Mouse (Mus musculus): ENCODE measurements at regions not wholly inside any gene's neighbourhood (a gene's known extent, or its start where the extent isn't known, plus 50 kb on each side); places are given as distances from the start of the nearest gene placed in this dataset.

- 57% methylated on average over 6 of the region's 6 CpGs for WGBS
- no peak overlapping the region for H3K4me2 ChIP-seq (ENCODE audit: low read depth, low read length)
- no peaks in the 10 kb centered on the region for H3K4me1 ChIP-seq (replicated peaks; ENCODE audit: control insufficient read depth, insufficient read depth, low read length)
- no peaks in the 10 kb centered on the region for H3K36me3 ChIP-seq (ENCODE audit: control insufficient read depth, insufficient read depth, low read length)
- no peak overlapping the region for H3K9ac ChIP-seq (ENCODE audit: low read length)
- H3K4me3 ChIP-seq (ENCODE audit: low read length), result no peak overlapping the region
- H3K27me3 ChIP-seq (ENCODE audit: control insufficient read depth, insufficient read depth, low read depth, low read length), result no peaks in the 10 kb centered on the region
- H3K27ac ChIP-seq (ENCODE audit: low read length), result no peak overlapping the region
- ATAC-seq (ENCODE audit: low read depth), result no peak
- H3K9me3 ChIP-seq (ENCODE audit: control insufficient read depth, low read length), result no peaks in the 10 kb centered on the region
Observed at GRCm38 (mm10) chr14:105999801-106000200, 103.2 kb upstream of the Spry2 start.

- H3K4me3 ChIP-seq (ENCODE audit: low read length), result no peak overlapping the region
- H3K9ac ChIP-seq (ENCODE audit: low read length), result no peak overlapping the region
- no peaks in the 10 kb centered on the region for H3K27me3 ChIP-seq (ENCODE audit: control insufficient read depth, insufficient read depth, low read depth, low read length)
- no peaks in the 10 kb centered on the region for H3K36me3 ChIP-seq (ENCODE audit: control insufficient read depth, insufficient read depth, low read length)
- no peaks in the 10 kb centered on the region for H3K4me1 ChIP-seq (replicated peaks; ENCODE audit: control insufficient read depth, insufficient read depth, low read length)
- no peak for ATAC-seq (ENCODE audit: low read depth)
- no peak overlapping the region for H3K27ac ChIP-seq (ENCODE audit: low read length)
- H3K9me3 ChIP-seq (ENCODE audit: control insufficient read depth, low read length), result peaks cover 6% of the 10 kb centered on the region; the same call in 1 of the 2 replicates
- WGBS, result 77% methylated on average over 2 of the region's 2 CpGs
- no peak overlapping the region for H3K4me2 ChIP-seq (ENCODE audit: low read depth, low read length)
Observed at GRCm38 (mm10) chr14:106007769-106008168, 98.2 kb upstream of the Trim52 start.

- Histone ChIP-seq H3K36me3 (ENCODE audit: control insufficient read depth, insufficient read depth, low read length) (no peaks in the 10 kb centered on the region), H3K9me3 (ENCODE audit: control insufficient read depth, low read length) (peaks cover 6% of the 10 kb centered on the region; the same call in 1 of the 2 replicates), H3K4me2 (ENCODE audit: low read depth, low read length) (no peak overlapping the region), H3K27ac (ENCODE audit: low read length) (no peak overlapping the region), H3K4me3 (ENCODE audit: low read length) (no peak overlapping the region), H3K4me1 (replicated peaks; ENCODE audit: control insufficient read depth, insufficient read depth, low read length) (no peaks in the 10 kb centered on the region), H3K9ac (ENCODE audit: low read length) (no peak overlapping the region), H3K27me3 (ENCODE audit: control insufficient read depth, insufficient read depth, low read depth, low read length) (no peaks in the 10 kb centered on the region)
- ATAC-seq (ENCODE audit: low read depth), result no peak
- WGBS, result 44% methylated on average over 3 of the region's 3 CpGs
Observed at GRCm38 (mm10) chr14:106008951-106009350, 97.0 kb upstream of the Trim52 start.

- Histone ChIP-seq H3K4me3 (ENCODE audit: low read length) (no peak overlapping the region), H3K9me3 (ENCODE audit: control insufficient read depth, low read length) (peaks cover 6% of the 10 kb centered on the region; the same call in 1 of the 2 replicates), H3K4me1 (replicated peaks; ENCODE audit: control insufficient read depth, insufficient read depth, low read length) (no peaks in the 10 kb centered on the region), H3K9ac (ENCODE audit: low read length) (no peak overlapping the region), H3K36me3 (ENCODE audit: control insufficient read depth, insufficient read depth, low read length) (no peaks in the 10 kb centered on the region), H3K27ac (ENCODE audit: low read length) (no peak overlapping the region), H3K27me3 (ENCODE audit: control insufficient read depth, insufficient read depth, low read depth, low read length) (no peaks in the 10 kb centered on the region), H3K4me2 (ENCODE audit: low read depth, low read length) (no peak overlapping the region)
- 71% methylated on average over 6 of the region's 6 CpGs for whole genome bisulfite sequencing
- peak; percentile 26; the same call in 1 of the 2 replicates for ATAC-seq (ENCODE audit: low read depth)
Observed at GRCm38 (mm10) chr14:106010961-106011360, 95.0 kb upstream of the Trim52 start.

- Histone ChIP-seq H3K4me1 (replicated peaks; ENCODE audit: control insufficient read depth, insufficient read depth, low read length) (no peaks in the 10 kb centered on the region), H3K27me3 (ENCODE audit: control insufficient read depth, insufficient read depth, low read depth, low read length) (no peaks in the 10 kb centered on the region), H3K9me3 (ENCODE audit: control insufficient read depth, low read length) (peaks cover 6% of the 10 kb centered on the region; the same call in 1 of the 2 replicates), H3K36me3 (ENCODE audit: control insufficient read depth, insufficient read depth, low read length) (no peaks in the 10 kb centered on the region), H3K27ac (ENCODE audit: low read length) (no peak overlapping the region), H3K4me3 (ENCODE audit: low read length) (no peak overlapping the region), H3K9ac (ENCODE audit: low read length) (no peak overlapping the region), H3K4me2 (ENCODE audit: low read depth, low read length) (no peak overlapping the region)
- 55% methylated on average over 6 of the region's 6 CpGs for WGBS
- ATAC-seq (ENCODE audit: low read depth), result peak; percentile 45
Observed at GRCm38 (mm10) chr14:106011991-106012427, 94.0 kb upstream of the Trim52 start.

- H3K27ac ChIP-seq (ENCODE audit: low read length), result no peak overlapping the region
- no peak overlapping the region for H3K4me3 ChIP-seq (ENCODE audit: low read length)
- no peak overlapping the region for H3K9ac ChIP-seq (ENCODE audit: low read length)
- 90% methylated on average over 7 of the region's 7 CpGs for WGBS
- no peak for ATAC-seq (ENCODE audit: low read depth)
- H3K27me3 ChIP-seq (ENCODE audit: control insufficient read depth, insufficient read depth, low read depth, low read length), result no peaks in the 10 kb centered on the region
- H3K9me3 ChIP-seq (ENCODE audit: control insufficient read depth, low read length), result no peaks in the 10 kb centered on the region
- no peaks in the 10 kb centered on the region for H3K36me3 ChIP-seq (ENCODE audit: control insufficient read depth, insufficient read depth, low read length)
- H3K4me1 ChIP-seq (replicated peaks; ENCODE audit: control insufficient read depth, insufficient read depth, low read length), result no peaks in the 10 kb centered on the region; the same call in 1 of the 2 replicates
- H3K4me2 ChIP-seq (ENCODE audit: low read depth, low read length), result no peak overlapping the region
Observed at GRCm38 (mm10) chr14:106022806-106023205, 83.2 kb upstream of the Trim52 start.

GRCm38 (mm10) chr14:106026815-106027214 is 79.2 kb upstream of the Trim52 start:
- Histone ChIP-seq H3K4me3 (ENCODE audit: low read length) (no peak overlapping the region), H3K4me1 (replicated peaks; ENCODE audit: control insufficient read depth, insufficient read depth, low read length) (no peaks in the 10 kb centered on the region; the same call in 1 of the 2 replicates), H3K9me3 (ENCODE audit: control insufficient read depth, low read length) (no peaks in the 10 kb centered on the region), H3K27ac (ENCODE audit: low read length) (no peak overlapping the region), H3K9ac (ENCODE audit: low read length) (no peak overlapping the region), H3K4me2 (ENCODE audit: low read depth, low read length) (no peak overlapping the region), H3K36me3 (ENCODE audit: control insufficient read depth, insufficient read depth, low read length) (no peaks in the 10 kb centered on the region), H3K27me3 (ENCODE audit: control insufficient read depth, insufficient read depth, low read depth, low read length) (no peaks in the 10 kb centered on the region)
- ATAC-seq (ENCODE audit: low read depth), result no peak
- 77% methylated on average over 4 of the region's 4 CpGs for WGBS

- Histone ChIP-seq H3K27me3 (ENCODE audit: control insufficient read depth, insufficient read depth, low read depth, low read length) (no peaks in the 10 kb centered on the region), H3K4me3 (ENCODE audit: low read length) (no peak overlapping the region), H3K9me3 (ENCODE audit: control insufficient read depth, low read length) (no peaks in the 10 kb centered on the region), H3K9ac (ENCODE audit: low read length) (no peak overlapping the region), H3K4me2 (ENCODE audit: low read depth, low read length) (no peak overlapping the region), H3K36me3 (ENCODE audit: control insufficient read depth, insufficient read depth, low read length) (no peaks in the 10 kb centered on the region), H3K27ac (ENCODE audit: low read length) (no peak overlapping the region), H3K4me1 (replicated peaks; ENCODE audit: control insufficient read depth, insufficient read depth, low read length) (no peaks in the 10 kb centered on the region; the same call in 1 of the 2 replicates)
- ATAC-seq (ENCODE audit: low read depth), result no peak
- WGBS, result 57% methylated on average over 5 of the region's 5 CpGs
Observed at GRCm38 (mm10) chr14:106027686-106028085, 78.3 kb upstream of the Trim52 start.

- Histone ChIP-seq H3K9ac (ENCODE audit: low read length) (no peak overlapping the region), H3K4me3 (ENCODE audit: low read length) (no peak overlapping the region), H3K27me3 (ENCODE audit: control insufficient read depth, insufficient read depth, low read depth, low read length) (no peaks in the 10 kb centered on the region), H3K27ac (ENCODE audit: low read length) (no peak overlapping the region), H3K9me3 (ENCODE audit: control insufficient read depth, low read length) (no peaks in the 10 kb centered on the region), H3K4me1 (replicated peaks; ENCODE audit: control insufficient read depth, insufficient read depth, low read length) (no peaks in the 10 kb centered on the region; the same call in 1 of the 2 replicates), H3K36me3 (ENCODE audit: control insufficient read depth, insufficient read depth, low read length) (no peaks in the 10 kb centered on the region), H3K4me2 (ENCODE audit: low read depth, low read length) (no peak overlapping the region)
- WGBS, result 92% methylated on average over 1 of the region's 1 CpGs
- ATAC-seq (ENCODE audit: low read depth), result no peak
Observed at GRCm38 (mm10) chr14:106031094-106031493, 74.9 kb upstream of the Trim52 start.

GRCm38 (mm10) chr14:106033793-106034192 is 72.2 kb upstream of the Trim52 start:
- 46% methylated on average over 2 of the region's 2 CpGs for WGBS
- no peaks in the 10 kb centered on the region for H3K4me1 ChIP-seq (replicated peaks; ENCODE audit: control insufficient read depth, insufficient read depth, low read length)
- H3K9me3 ChIP-seq (ENCODE audit: control insufficient read depth, low read length), result no peaks in the 10 kb centered on the region
- no peaks in the 10 kb centered on the region for H3K27me3 ChIP-seq (ENCODE audit: control insufficient read depth, insufficient read depth, low read depth, low read length)
- H3K36me3 ChIP-seq (ENCODE audit: control insufficient read depth, insufficient read depth, low read length), result no peaks in the 10 kb centered on the region
- H3K4me3 ChIP-seq (ENCODE audit: low read length), result no peak overlapping the region
- H3K4me2 ChIP-seq (ENCODE audit: low read depth, low read length), result no peak overlapping the region
- no peak overlapping the region for H3K27ac ChIP-seq (ENCODE audit: low read length)
- H3K9ac ChIP-seq (ENCODE audit: low read length), result no peak overlapping the region
- peak; percentile 60 for ATAC-seq (ENCODE audit: low read depth)
